Mouse (Mus musculus): ENCODE data around the gene Sf3b1. TPM values are rescaled to one million over a fixed set of nuclear protein-coding genes. Genes with fewer than 3 reads are reported as not detected.
"Not testable (repeated sequence)": the region's sequence is repeated elsewhere in the genome, so short reads cannot be mapped to it uniquely, and the experiment has no call there.

The Sf3b1 gene
- 344 and 364 TPM in 2 replicates for polyA plus RNA-seq (2016; fragmentation: Nextera tagmentation; extraction: Ambion mirVana)

- ATAC-seq (ENCODE audit: low FRiP score, low read depth): peak; percentile 99
- Histone ChIP-seq H3K4me1 (peaks cover 9% of the 10 kb centered on the region), H3K27ac (replicated peaks) (peak within 1 kb of the TSS; percentile 90), H3K9ac (replicated peaks) (peak within 1 kb of the TSS; percentile 97), H3K4me3 (peak within 1 kb of the TSS; percentile 83), H3K27me3 (no peaks in the 10 kb centered on the region), H3K4me2 (replicated peaks) (peak within 1 kb of the TSS; percentile 85), H3K9me3 (no peaks in the 10 kb centered on the region), H3K36me3 (no peaks in the 10 kb centered on the region)
- 2% methylated on average over 46 of the region's 46 CpGs for WGBS
Measured at GRCm38 (mm10) chr1:55027253-55027801, at the start of gene Sf3b1. Gene Sf3b1 (minus strand): TSS chr1:55027481.

GRCm38 (mm10) chr1:55076395-55076743 is 49.1 kb upstream of the Sf3b1 start:
- no peak overlapping the region for H3K9ac ChIP-seq (replicated peaks)
- ATAC-seq (ENCODE audit: low FRiP score, low read depth): no peak
- H3K4me3 ChIP-seq: no peak overlapping the region
- no peaks in the 10 kb centered on the region for H3K9me3 ChIP-seq
- peaks cover 61% of the 10 kb centered on the region for H3K36me3 ChIP-seq
- no peak overlapping the region for H3K4me2 ChIP-seq (replicated peaks)
- no peaks in the 10 kb centered on the region for H3K4me1 ChIP-seq
- no peak overlapping the region for H3K27ac ChIP-seq (replicated peaks)
- no peaks in the 10 kb centered on the region for H3K27me3 ChIP-seq

- no peak overlapping the region for H3K4me3 ChIP-seq
- H3K27ac ChIP-seq (replicated peaks): no peak overlapping the region
- no peaks in the 10 kb centered on the region for H3K9me3 ChIP-seq
- no peak for ATAC-seq (ENCODE audit: low FRiP score, low read depth)
- H3K4me1 ChIP-seq: no peaks in the 10 kb centered on the region
- H3K27me3 ChIP-seq: no peaks in the 10 kb centered on the region
- H3K36me3 ChIP-seq: peaks cover 61% of the 10 kb centered on the region
- WGBS: 78% methylated on average over 5 of the region's 5 CpGs
- no peak overlapping the region for H3K9ac ChIP-seq (replicated peaks)
- H3K4me2 ChIP-seq (replicated peaks): no peak overlapping the region
Measured at GRCm38 (mm10) chr1:55075652-55076394, 48.5 kb upstream of the Sf3b1 start.

- no peak overlapping the region for H3K4me2 ChIP-seq (replicated peaks)
- 80% methylated on average over 2 of the region's 2 CpGs for WGBS
- no peak overlapping the region for H3K9ac ChIP-seq (replicated peaks)
- no peak overlapping the region for H3K27ac ChIP-seq (replicated peaks)
- H3K4me1 ChIP-seq: no peaks in the 10 kb centered on the region
- no peak overlapping the region for H3K4me3 ChIP-seq
- ATAC-seq (ENCODE audit: low FRiP score, low read depth): no peak
- H3K36me3 ChIP-seq: peaks cover 56% of the 10 kb centered on the region
- H3K9me3 ChIP-seq: no peaks in the 10 kb centered on the region
- no peaks in the 10 kb centered on the region for H3K27me3 ChIP-seq
Measured at GRCm38 (mm10) chr1:55074757-55075156, 47.5 kb upstream of the Sf3b1 start.

- H3K27me3 ChIP-seq; H3K9ac ChIP-seq (replicated peaks); H3K27ac ChIP-seq (replicated peaks); ATAC-seq (ENCODE audit: low FRiP score, low read depth); H3K4me1 ChIP-seq; H3K4me3 ChIP-seq; H3K4me2 ChIP-seq (replicated peaks); H3K9me3 ChIP-seq: not testable (repeated sequence)
- H3K36me3 ChIP-seq: peaks cover 48% of the 10 kb centered on the region
Measured at GRCm38 (mm10) chr1:55072328-55072727, 45.0 kb upstream of the Sf3b1 start.

GRCm38 (mm10) chr1:55061772-55062171 is 34.5 kb upstream of the Sf3b1 start:
- Histone ChIP-seq H3K36me3 (peaks cover 25% of the 10 kb centered on the region), H3K9ac (replicated peaks) (no peak overlapping the region), H3K27ac (replicated peaks) (no peak overlapping the region), H3K4me3 (no peak overlapping the region), H3K4me2 (replicated peaks) (no peak overlapping the region), H3K27me3 (no peaks in the 10 kb centered on the region), H3K9me3 (no peaks in the 10 kb centered on the region), H3K4me1 (no peaks in the 10 kb centered on the region)
- ATAC-seq (ENCODE audit: low FRiP score, low read depth): no peak
- WGBS: 91% methylated on average over 4 of the region's 4 CpGs

- Histone ChIP-seq H3K36me3 (peaks cover 18% of the 10 kb centered on the region), H3K4me1 (no peaks in the 10 kb centered on the region), H3K27ac (replicated peaks) (no peak overlapping the region), H3K9ac (replicated peaks) (no peak overlapping the region), H3K9me3 (no peaks in the 10 kb centered on the region), H3K4me3 (no peak overlapping the region), H3K4me2 (replicated peaks) (no peak overlapping the region), H3K27me3 (no peaks in the 10 kb centered on the region)
- 93% methylated on average over 5 of the region's 5 CpGs for WGBS
- no peak for ATAC-seq (ENCODE audit: low FRiP score, low read depth)
Measured at GRCm38 (mm10) chr1:55061099-55061498, 33.8 kb upstream of the Sf3b1 start.

- H3K4me2 ChIP-seq (replicated peaks); H3K4me3 ChIP-seq; H3K27me3 ChIP-seq; ATAC-seq (ENCODE audit: low FRiP score, low read depth); H3K36me3 ChIP-seq; H3K4me1 ChIP-seq; H3K27ac ChIP-seq (replicated peaks); H3K9me3 ChIP-seq; H3K9ac ChIP-seq (replicated peaks): not testable (repeated sequence)
- WGBS: 86% methylated on average over 2 of the region's 3 CpGs
Measured at GRCm38 (mm10) chr1:55058383-55058782, 31.1 kb upstream of the Sf3b1 start.

GRCm38 (mm10) chr1:55055322-55056115 is 28.2 kb upstream of the Sf3b1 start:
- no peak overlapping the region for H3K4me3 ChIP-seq
- no peak overlapping the region for H3K27ac ChIP-seq (replicated peaks)
- no peak overlapping the region for H3K9ac ChIP-seq (replicated peaks)
- no peaks in the 10 kb centered on the region for H3K9me3 ChIP-seq
- H3K4me2 ChIP-seq (replicated peaks): no peak overlapping the region
- ATAC-seq (ENCODE audit: low FRiP score, low read depth): no peak
- WGBS: 83% methylated on average over 5 of the region's 5 CpGs
- H3K4me1 ChIP-seq: peaks cover 12% of the 10 kb centered on the region
- no peaks in the 10 kb centered on the region for H3K36me3 ChIP-seq
- peaks cover 11% of the 10 kb centered on the region; the same call in 1 of the 2 replicates for H3K27me3 ChIP-seq

GRCm38 (mm10) chr1:55053596-55053995 is 26.3 kb upstream of the Sf3b1 start:
- peaks cover 11% of the 10 kb centered on the region; the same call in 1 of the 2 replicates for H3K27me3 ChIP-seq
- no peak for ATAC-seq (ENCODE audit: low FRiP score, low read depth)
- H3K9me3 ChIP-seq: no peaks in the 10 kb centered on the region
- H3K27ac ChIP-seq (replicated peaks): no peak overlapping the region
- WGBS: 73% methylated on average over 4 of the region's 4 CpGs
- H3K4me1 ChIP-seq: peaks cover 12% of the 10 kb centered on the region
- peak overlapping the region; percentile 73 for H3K4me2 ChIP-seq (replicated peaks)
- H3K36me3 ChIP-seq: no peaks in the 10 kb centered on the region
- peak overlapping the region; percentile 83 for H3K9ac ChIP-seq (replicated peaks)
- H3K4me3 ChIP-seq: peak overlapping the region; percentile 90

GRCm38 (mm10) chr1:55053005-55053404 is 25.7 kb upstream of the Sf3b1 start:
- peaks cover 11% of the 10 kb centered on the region; the same call in 1 of the 2 replicates for H3K27me3 ChIP-seq
- H3K4me2 ChIP-seq (replicated peaks): peak overlapping the region; percentile 73
- H3K36me3 ChIP-seq: no peaks in the 10 kb centered on the region
- WGBS: 0% methylated on average over 41 of the region's 42 CpGs
- peak overlapping the region; percentile 83 for H3K9ac ChIP-seq (replicated peaks)
- H3K4me1 ChIP-seq: peaks cover 12% of the 10 kb centered on the region
- peak overlapping the region; percentile 90 for H3K4me3 ChIP-seq
- H3K9me3 ChIP-seq: no peaks in the 10 kb centered on the region
- no peak for ATAC-seq (ENCODE audit: low FRiP score, low read depth)
- H3K27ac ChIP-seq (replicated peaks): peak overlapping the region; percentile 79

GRCm38 (mm10) chr1:55052355-55052953 is 25.2 kb upstream of the Sf3b1 start, which contains the start of gene Coq10b:
Gene Coq10b (plus strand): TSS chr1:55052770.
- Histone ChIP-seq H3K27me3 (peaks cover 11% of the 10 kb centered on the region; the same call in 1 of the 2 replicates), H3K4me3 (peak within 1 kb of the TSS; percentile 90), H3K9ac (replicated peaks) (peak within 1 kb of the TSS; percentile 83), H3K9me3 (no peaks in the 10 kb centered on the region), H3K36me3 (no peaks in the 10 kb centered on the region), H3K4me2 (replicated peaks) (peak within 1 kb of the TSS; percentile 73), H3K4me1 (peaks cover 12% of the 10 kb centered on the region), H3K27ac (replicated peaks) (peak within 1 kb of the TSS; percentile 79)
- WGBS: under 1% methylated on average over 45 of the region's 46 CpGs
- ATAC-seq (ENCODE audit: low FRiP score, low read depth): peak; percentile 100

Data from midbrain, embryonic 12.5 days (tissue).